In the genomic region with DNA sequence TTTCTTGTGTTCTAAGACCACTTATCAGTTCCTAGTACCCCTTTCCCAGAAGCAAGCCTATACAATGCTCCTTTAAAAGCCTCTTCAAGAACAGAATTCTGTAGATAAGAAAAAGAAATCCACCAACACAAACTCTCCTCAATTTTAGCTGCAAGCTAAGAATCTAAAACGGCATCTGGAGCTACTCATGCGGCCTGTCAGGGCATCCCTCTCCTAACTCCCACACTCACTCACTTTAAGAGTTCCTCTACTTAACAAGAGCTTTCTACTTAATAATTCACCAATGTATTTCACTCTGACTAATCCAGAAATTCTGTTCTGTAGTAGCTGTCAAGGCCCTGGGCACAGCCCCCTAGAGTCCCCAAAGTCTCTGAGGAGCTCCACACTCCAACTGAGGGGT, we compare ENCODE assay signal across 31 mouse cellular contexts. TPM values are rescaled to one million over a fixed set of nuclear protein-coding genes. Genes with fewer than 3 reads are reported as not detected.
DNase-seq lines count a peak whose midpoint lies in the region; ATAC-seq and TF ChIP-seq lines count a peak whose summit lies in the region.
"Had no signal": no experiment of that assay in that cellular context is flagged by ENCODE, and none has a peak within 500 bp of the region (broad histone marks: within the 10 kb centered on the region; RNA-seq: fewer than 3 reads in every experiment).

No protein-coding gene starts in this region.

- H3K4me1 ChIP-seq in kidney, postnatal 0 days (replicated peaks; ENCODE audit: insufficient read depth, low read length), result no peaks in the 10 kb centered on the region
- H3K4me1 ChIP-seq in lung, embryonic 16.5 days (replicated peaks; ENCODE audit: control insufficient read depth, insufficient read depth, low read length), result no peaks in the 10 kb centered on the region
- H3K4me1 ChIP-seq in lung, adult 2 months (ENCODE audit: control insufficient read depth, insufficient read depth, low read length), result no peaks in the 10 kb centered on the region
- H3K4me1 ChIP-seq: embryonic facial prominence, embryonic 13.5 days; forebrain, embryonic 12.5 days; forebrain, embryonic 15.5 days; heart, embryonic 12.5 days; heart, embryonic 15.5 days; hindbrain, embryonic 13.5 days had no signal

- no peak for TF ChIP-seq POLR2A in lung, adult 2 months (IDR thresholded peaks at IDR 0.05; ENCODE audit: borderline replicate concordance, extremely low read depth, low read depth, low read length)

- H3K27me3 ChIP-seq in kidney, postnatal 0 days (ENCODE audit: insufficient read depth, low read length), result no peaks in the 10 kb centered on the region
- peaks cover 2% of the 10 kb centered on the region; the same call in 1 of the 2 replicates for H3K27me3 ChIP-seq in lung, embryonic 16.5 days (ENCODE audit: control insufficient read depth, insufficient read depth, low read depth, low read length)
- H3K27me3 ChIP-seq: forebrain, embryonic 12.5 days; forebrain, embryonic 15.5 days; heart, embryonic 12.5 days; hindbrain, embryonic 13.5 days; Patski had no signal

- no peak overlapping the region for H3K9ac ChIP-seq in kidney, postnatal 0 days (ENCODE audit: low read depth, low read length)
- H3K9ac ChIP-seq in lung, embryonic 16.5 days (ENCODE audit: low read length), result peak overlapping the region; percentile 23; the same call in 1 of the 2 replicates
- H3K9ac ChIP-seq: embryonic facial prominence, embryonic 13.5 days; forebrain, embryonic 12.5 days; forebrain, embryonic 15.5 days; heart, embryonic 12.5 days; heart, embryonic 15.5 days; hindbrain, embryonic 13.5 days had no signal

- no peak overlapping the region for H3K27ac ChIP-seq in kidney, postnatal 0 days
- H3K27ac ChIP-seq in lung, embryonic 16.5 days (ENCODE audit: low read length), result no peak overlapping the region
- H3K27ac ChIP-seq: embryonic facial prominence, embryonic 10.5 days; embryonic facial prominence, embryonic 13.5 days; forebrain, embryonic 12.5 days; forebrain, embryonic 15.5 days; heart, embryonic 15.5 days; hindbrain, embryonic 10.5 days; hindbrain, embryonic 13.5 days had no signal

- peak; percentile 68 for DNase-seq in kidney, postnatal 0 days (ENCODE audit: low spot score)
- no peak for DNase-seq in kidney, postnatal 36 days
- no peak for DNase-seq in lung, adult 2 months
- DNase-seq in brain, adult 2 months (ENCODE audit: low read depth, low spot score), result peak; percentile 45
- DNase-seq in left cerebral cortex, adult 11 months (ENCODE audit: low spot score), result no peak
- DNase-seq: adrenal gland, postnatal 10 days; adrenal gland, postnatal 36 days; cerebellum, adult 11 months; cerebellum, adult 2 months; cerebellum, postnatal 10 days; cerebellum, postnatal 36 days; embryo, embryonic 11 days; gastrocnemius, postnatal 25 days; heart, adult 18-20 months; heart, postnatal 10 days; heart, postnatal 36 days had no signal

- no peaks in the 10 kb centered on the region for H3K9me3 ChIP-seq in kidney, postnatal 0 days (replicated peaks; ENCODE audit: low read length)
- no peaks in the 10 kb centered on the region for H3K9me3 ChIP-seq in lung, embryonic 16.5 days (ENCODE audit: control insufficient read depth, low read length)
- H3K9me3 ChIP-seq: embryonic facial prominence, embryonic 10.5 days; embryonic facial prominence, embryonic 13.5 days; forebrain, embryonic 12.5 days; forebrain, embryonic 15.5 days; G1E; heart, embryonic 15.5 days; hindbrain, embryonic 10.5 days; hindbrain, embryonic 13.5 days had no signal

- H3K4me3 ChIP-seq in kidney, postnatal 0 days (replicated peaks; ENCODE audit: low read depth, low read length), result no peak overlapping the region
- no peak overlapping the region for H3K4me3 ChIP-seq in lung, embryonic 16.5 days (ENCODE audit: low read length)
- no peak overlapping the region for H3K4me3 ChIP-seq in lung, adult 2 months (replicated peaks; ENCODE audit: extremely low read depth, low read depth, low read length)
- H3K4me3 ChIP-seq: embryonic facial prominence, embryonic 10.5 days; embryonic facial prominence, embryonic 13.5 days; erythroblast, embryonic 14.5 days; forebrain, embryonic 12.5 days; forebrain, embryonic 15.5 days; heart, embryonic 12.5 days; heart, embryonic 15.5 days; hindbrain, embryonic 10.5 days; hindbrain, embryonic 13.5 days had no signal

- WGBS in kidney, postnatal 0 days, result 29% methylated on average over 2 of the region's 2 CpGs
- 40% methylated on average over 2 of the region's 2 CpGs for WGBS in lung, embryonic 16.5 days
- WGBS in lung, adult 2 months, result 71% methylated on average over 2 of the region's 2 CpGs

- ATAC-seq in kidney, postnatal 0 days (replicated peaks; ENCODE audit: low FRiP score, low read depth), result no peak
- ATAC-seq in lung, embryonic 16.5 days (ENCODE audit: low read depth), result no peak
- ATAC-seq: CD4-positive, CD25-positive, alpha-beta regulatory T cell, adult 4 months; forebrain, embryonic 15.5 days; hindbrain, embryonic 16.5 days; Patski had no signal

- TF ChIP-seq CTCF in kidney, postnatal 0 days (IDR thresholded peaks at IDR 0.05; ENCODE audit: low read depth), result no peak
- TF ChIP-seq CTCF in lung, adult 2 months (IDR thresholded peaks at IDR 0.05; ENCODE audit: insufficient read depth, low read length), result no peak

- no peak overlapping the region for H3K4me2 ChIP-seq in kidney, postnatal 0 days (ENCODE audit: low read length)
- H3K4me2 ChIP-seq in lung, embryonic 16.5 days (ENCODE audit: low read depth, low read length), result no peak overlapping the region
- H3K4me2 ChIP-seq: embryonic facial prominence, embryonic 13.5 days; forebrain, embryonic 12.5 days; forebrain, embryonic 15.5 days; heart, embryonic 12.5 days; heart, embryonic 15.5 days; hindbrain, embryonic 13.5 days had no signal

- H3K36me3 ChIP-seq in kidney, postnatal 0 days (ENCODE audit: insufficient read depth, low read length), result no peaks in the 10 kb centered on the region
- no peaks in the 10 kb centered on the region for H3K36me3 ChIP-seq in lung, embryonic 16.5 days (ENCODE audit: control insufficient read depth, insufficient read depth, low read length)
- H3K36me3 ChIP-seq: embryonic facial prominence, embryonic 10.5 days; embryonic facial prominence, embryonic 13.5 days; forebrain, embryonic 12.5 days; forebrain, embryonic 15.5 days; G1E; heart, embryonic 12.5 days; heart, embryonic 15.5 days; hindbrain, embryonic 10.5 days; hindbrain, embryonic 13.5 days had no signal

RNA-seq across cellular contexts. Expression of a gene that starts 6.3 kb away (rescaled TPM):
- 32.8 and 34.9 TPM in 2 replicates for polyA plus RNA-seq in kidney, postnatal 0 days (2015; fragmentation: Nextera tagmentation; extraction: Ambion mirVana)
- polyA plus RNA-seq in lung, embryonic 16.5 days (2015; fragmentation: Nextera tagmentation; extraction: Ambion mirVana), result 29.2 and 34.7 TPM in 2 replicates
- polyA plus RNA-seq in lung, adult 2 months (2012; rRNA removed), result 17.3 and 18.8 TPM in 2 replicates

RNA-seq across cellular contexts. Expression of a gene that starts 6.8 kb away (rescaled TPM):
- polyA plus RNA-seq in kidney, postnatal 0 days (2015; fragmentation: Nextera tagmentation; extraction: Ambion mirVana), result 2.0 and 2.1 TPM in 2 replicates
- 0.20 TPM in 1 of 2 replicates, not detected in the other for polyA plus RNA-seq in lung, embryonic 16.5 days (2015; fragmentation: Nextera tagmentation; extraction: Ambion mirVana)
- 0.45 and 1.2 TPM in 2 replicates for polyA plus RNA-seq in lung, adult 2 months (2012; rRNA removed)
- polyA plus RNA-seq: CD4-positive, CD25-positive, alpha-beta regulatory T cell, adult 4 months; forebrain, embryonic 12.5 days; hindbrain, embryonic 10.5 days had no signal

RNA-seq across cellular contexts. Expression of a gene that starts 21.1 kb away (rescaled TPM):
- polyA plus RNA-seq in kidney, postnatal 0 days (2015; fragmentation: Nextera tagmentation; extraction: Ambion mirVana), result 0.32 and 0.41 TPM in 2 replicates
- not detected in 2 replicates for polyA plus RNA-seq in lung, embryonic 16.5 days (2015; fragmentation: Nextera tagmentation; extraction: Ambion mirVana)
- polyA plus RNA-seq in lung, adult 2 months (2012; rRNA removed), result 0.71 and 1.2 TPM in 2 replicates
- polyA plus RNA-seq: C2C12; CD4-positive, CD25-positive, alpha-beta regulatory T cell, adult 4 months; embryonic facial prominence, embryonic 10.5 days; embryonic facial prominence, embryonic 13.5 days; erythroblast, embryonic 14.5 days; forebrain, embryonic 12.5 days; G1E; heart, embryonic 12.5 days; heart, embryonic 15.5 days; hindbrain, embryonic 10.5 days had no signal

RNA-seq across cellular contexts. Expression of a gene that starts 24.1 kb away (rescaled TPM):
- 8.6 and 8.9 TPM in 2 replicates for polyA plus RNA-seq in kidney, postnatal 0 days (2015; fragmentation: Nextera tagmentation; extraction: Ambion mirVana)
- polyA plus RNA-seq in lung, embryonic 16.5 days (2015; fragmentation: Nextera tagmentation; extraction: Ambion mirVana), result 10.5 and 11.1 TPM in 2 replicates
- polyA plus RNA-seq in lung, adult 2 months (2012; rRNA removed), result 13.2 and 18.8 TPM in 2 replicates

RNA-seq across cellular contexts. Expression of a gene that starts 35.7 kb away (rescaled TPM):
- polyA plus RNA-seq in kidney, postnatal 0 days (2015; fragmentation: Nextera tagmentation; extraction: Ambion mirVana), result not detected in 2 replicates
- polyA plus RNA-seq in lung, embryonic 16.5 days (2015; fragmentation: Nextera tagmentation; extraction: Ambion mirVana), result not detected in 2 replicates
- 8.0 and 8.7 TPM in 2 replicates for polyA plus RNA-seq in lung, adult 2 months (2012; rRNA removed)
- polyA plus RNA-seq: C2C12; embryonic facial prominence, embryonic 10.5 days; embryonic facial prominence, embryonic 13.5 days; erythroblast, embryonic 14.5 days; forebrain, embryonic 12.5 days; forebrain, embryonic 15.5 days; hindbrain, embryonic 10.5 days; hindbrain, embryonic 13.5 days; hindbrain, embryonic 16.5 days; Patski had no signal

Comparison
In these comparisons a context has a peak if more than half of its experiments do, and no peak if none do; other contexts are left out.
1. DNase-seq: peak in kidney, postnatal 0 days (single experiment) and brain, adult 2 months (single experiment); none in kidney, postnatal 36 days (0 of 2), lung, adult 2 months (single experiment) and left cerebral cortex, adult 11 months (single experiment).